Mouse (Mus musculus) gastrocnemius, postnatal 4 days (tissue): ENCODE results near the gene Emc10. TPM values are rescaled to one million over a fixed set of nuclear protein-coding genes. Genes with fewer than 3 reads are reported as not detected.

Experiments
- microRNA-seq: library from miRNA; unstranded; fragments of <30 nt; microRNA quantifications from one replicate; pipeline ENCODE4 v1.2.0, GENCODE M21; 2021
- total RNA-seq, 2 experiments: library from RNA; stranded (reverse); gene quantifications; 2 replicates each; pipeline ENCODE4 v1.2.3; 2021

The Emc10 gene
- total RNA-seq, 2 experiments from 2014 or later = 60.1 to 65.3 TPM

Small RNA genes within 50 kb of the gene (microRNA-seq; reads per million reads assigned to microRNA genes)
- gene Mir7052 = 0.63 reads per million
- gene Mir7053 = not detected

Other genes with a start within 250 kb of the Emc10 start
- under 1 TPM; 0.26 to 0.32 TPM for gene 1700028J19Rik, start 249.8 kb downstream of the Emc10 start, total RNA-seq
- gene 2410002F23Rik, start 249.8 kb downstream of the Emc10 start, total RNA-seq = 10 to 100 TPM; 47.7 to 72.0 TPM
- not detected for gene Acp4, start 239.2 kb downstream of the Emc10 start, total RNA-seq
- gene Gm15517, start 235.1 kb downstream of the Emc10 start, total RNA-seq = not detected
- gene Clec11a, start 189.6 kb downstream of the Emc10 start, total RNA-seq = 1 to 10 TPM; 3.9 to 4.7 TPM
- gene Shank1, start 186.3 kb downstream of the Emc10 start, total RNA-seq = 1 to 10 TPM; 3.0 to 3.5 TPM
- under 1 TPM; 0.34 to 0.49 TPM for gene Syt3, start 112.4 kb downstream of the Emc10 start, total RNA-seq
- not detected for gene 1700008O03Rik, start 110.7 kb downstream of the Emc10 start, total RNA-seq
- 1 to 10 TPM; 4.0 to 4.2 TPM for gene Lrrc4b, start 67.5 kb downstream of the Emc10 start, total RNA-seq
- not detected for gene Aspdh, start 31.1 kb downstream of the Emc10 start, total RNA-seq
- gene Josd2, start 28.5 kb downstream of the Emc10 start, total RNA-seq = 10 to 100 TPM; 67.2 to 77.6 TPM
- 1 to 10 TPM; 6.2 to 6.8 TPM for gene Fam71e1, start 52 bp upstream of the Emc10 start, total RNA-seq
- gene Mybpc2, start 28.1 kb upstream of the Emc10 start, total RNA-seq = 100 to 1,000 TPM; 438 to 552 TPM
- gene Spib, start 35.5 kb upstream of the Emc10 start, total RNA-seq = under 1 TPM; 0.26 to 0.27 TPM
- gene Pold1, start 52.3 kb upstream of the Emc10 start, total RNA-seq = 10 to 100 TPM; 32.0 to 35.2 TPM
- gene Nr1h2, start 57.4 kb upstream of the Emc10 start, total RNA-seq = 10 to 100 TPM; 38.3 to 45.3 TPM
- under 1 TPM; 0.65 to 0.81 TPM for gene Napsa, start 75.9 kb upstream of the Emc10 start, total RNA-seq
- 1 to 10 TPM in 1 of 2 experiments, under 1 TPM in 1; 0.91 to 1.1 TPM for gene Kcnc3, start 94.1 kb upstream of the Emc10 start, total RNA-seq
- gene Myh14, start 174.3 kb upstream of the Emc10 start, total RNA-seq = 10 to 100 TPM; 25.7 to 26.6 TPM
- not detected for gene Izumo2, start 212.2 kb upstream of the Emc10 start, total RNA-seq